Comparison of ENCODE assay signal across 9 mouse cellular contexts in genomic region chr2:132880844-132881645, GRCm38 (mm10). TPM values are rescaled to one million over a fixed set of nuclear protein-coding genes. Genes with fewer than 3 reads are reported as not detected.
A peak's percentile ranks its signal among the peaks of the same experiment; 100 is the strongest.
DNase-seq lines count a peak whose midpoint lies in the region; ATAC-seq and TF ChIP-seq lines count a peak whose summit lies in the region.
"Had no signal": no experiment of that assay in that cellular context is flagged by ENCODE, and none has a peak within 500 bp of the region (broad histone marks: within the 10 kb centered on the region; RNA-seq: fewer than 3 reads in every experiment).

Gene Lrrn4, minus strand, starts transcription at chr2:132880891.

- H3K36me3 ChIP-seq in heart, embryonic 12.5 days = no peaks in the 10 kb centered on the region
- H3K36me3 ChIP-seq in ES-E14 (ENCODE audit: control insufficient read depth, insufficient read depth, low read length, poor library complexity, severe bottlenecking) = peaks cover 8% of the 10 kb centered on the region; the same call in 1 of the 2 replicates
- H3K36me3 ChIP-seq in midbrain, embryonic 10.5 days = no peaks in the 10 kb centered on the region

- H3K4me1 ChIP-seq in heart, embryonic 12.5 days (replicated peaks) = peaks cover 24% of the 10 kb centered on the region
- H3K4me1 ChIP-seq in ES-E14 (ENCODE audit: control insufficient read depth in 2 of 2, insufficient read depth in 2 of 2, low read length in 2 of 2, poor library complexity in 1 of 2) = peaks cover 7 to 13% of the 10 kb centered on the region in 2 experiments
- H3K4me1 ChIP-seq in midbrain, embryonic 10.5 days = peaks cover 30% of the 10 kb centered on the region

- H3K27me3 ChIP-seq in heart, embryonic 12.5 days (replicated peaks) = peaks cover 36% of the 10 kb centered on the region
- H3K27me3 ChIP-seq in midbrain, embryonic 10.5 days (ENCODE audit: low read depth, poor library complexity, severe bottlenecking) = peaks cover 58% of the 10 kb centered on the region

- in situ Hi-C loops in ES-E14 (cut with MboI; ENCODE audit: low sequenced_read_pairs in 2 of 2, unreplicated experiment in 2 of 2) = no loop called here

- H3K4me2 ChIP-seq in heart, embryonic 12.5 days = peak within 1 kb of the TSS; percentile 99

- H3K9ac ChIP-seq in heart, embryonic 12.5 days = peak within 1 kb of the TSS; percentile 60; the same call in 1 of the 2 replicates
- H3K9ac ChIP-seq in ES-E14 (ENCODE audit: insufficient read depth, low read depth, low read length, poor library complexity, severe bottlenecking) = peak within 1 kb of the TSS; percentile 59; the same call in 1 of the 2 replicates

- WGBS in heart, embryonic 12.5 days = 8% methylated on average over 12 of the region's 12 CpGs
- 3% methylated on average over 12 of the region's 12 CpGs for WGBS in midbrain, embryonic 10.5 days

- 0 out of 2 replicates have a peak, but pooled peaks have one; percentile 19 for ATAC-seq in heart, embryonic 12.5 days (ENCODE audit: insufficient number of reproducible peaks, low FRiP score)

- H3K9me3 ChIP-seq in heart, embryonic 12.5 days (replicated peaks) = no peaks in the 10 kb centered on the region
- no peaks in the 10 kb centered on the region for H3K9me3 ChIP-seq in ES-E14 (ENCODE audit: control insufficient read depth, insufficient read depth, low read depth, low read length)
- H3K9me3 ChIP-seq in midbrain, embryonic 10.5 days (replicated peaks) = no peaks in the 10 kb centered on the region

- H3K27ac ChIP-seq in heart, embryonic 12.5 days (ENCODE audit: poor library complexity, severe bottlenecking) = no peak within 1 kb of the TSS
- H3K27ac ChIP-seq in ES-E14 (ENCODE audit: insufficient read depth, low read depth, low read length, poor library complexity, severe bottlenecking) = peak within 1 kb of the TSS; percentile 78
- H3K27ac ChIP-seq in midbrain, embryonic 10.5 days (replicated peaks) = peak within 1 kb of the TSS; percentile 65; the same call in 1 of the 2 replicates

- peak within 1 kb of the TSS; percentile 51 for H3K4me3 ChIP-seq in heart, embryonic 12.5 days
- peak within 1 kb of the TSS; percentile 70 to 74 for H3K4me3 ChIP-seq in ES-E14 (ENCODE audit: insufficient read depth in 1 of 2, low read depth in 1 of 2, low read length in 2 of 2, poor library complexity in 1 of 2, severe bottlenecking in 1 of 2)
- H3K4me3 ChIP-seq in midbrain, embryonic 10.5 days = peak within 1 kb of the TSS; percentile 69

- DNase-seq in heart, adult 18-20 months = no peak
- DNase-seq in ES-E14 (ENCODE audit: low read depth, low spot score) = peak; percentile 91
- no peak for DNase-seq in gonadal fat pad, adult 2 months (ENCODE audit: low read depth)
- DNase-seq in midbrain, embryonic 10.5 days (ENCODE audit: low spot score) = peak; percentile 19
- DNase-seq in thymus, postnatal 0 days (ENCODE audit: low spot score) = no peak
- no peak for DNase-seq in right cerebral cortex, postnatal 36 days (ENCODE audit: low spot score in 2 of 2)
- no peak for DNase-seq in cerebellum, postnatal 25 days

TF ChIP-seq in ES-E14, 5 proteins besides CTCF, POLR2A, EP300 and RAD21:
- TF ChIP-seq HCFC1 (IDR thresholded peaks at IDR 0.05; ENCODE audit: borderline replicate concordance, insufficient read depth, low read length) = no peak
- peak; percentile 38; the same call in 1 of the 2 replicates for TF ChIP-seq CHD2 (IDR thresholded peaks at IDR 0.05; ENCODE audit: low read depth, low read length)
- no peak for TF ChIP-seq ZNF384 (IDR thresholded peaks at IDR 0.05; ENCODE audit: low read depth, low read length)
- no peak for TF ChIP-seq MAFK (IDR thresholded peaks at IDR 0.05; ENCODE audit: insufficient read depth, low read depth, low read length)

RNA-seq across cellular contexts. Expression of gene Lrrn4, which starts in this region (rescaled TPM):
- polyA plus RNA-seq in heart, embryonic 12.5 days (2016; fragmentation: Nextera tagmentation; extraction: Ambion mirVana) = 21.1 and 22.5 TPM in 2 replicates
- 1 to 10 TPM; 3.2 to 7.3 TPM for total RNA-seq in heart, adult 18-20 months (2021)
- total RNA-seq in ES-E14 (2012; rRNA removed) = 11.8 and 14.3 TPM in 2 replicates
- 13.3 and 14.0 TPM in 2 replicates for polyA plus RNA-seq in gonadal fat pad, adult 2 months (2012; rRNA removed)
- 0.22 and 0.26 TPM in 2 replicates for polyA plus RNA-seq in midbrain, embryonic 10.5 days (2016; fragmentation: Nextera tagmentation; extraction: Ambion mirVana)
- 0.53 and 0.81 TPM in 2 replicates for polyA plus RNA-seq in thymus, postnatal 0 days (2015; fragmentation: Nextera tagmentation; extraction: Ambion mirVana)
- polyA plus RNA-seq: C2C12 had no signal

Comparison
In these comparisons a context has a peak if more than half of its experiments do, and no peak if none do; other contexts are left out.
1. Peak in DNase-seq, H3K4me3 ChIP-seq and H3K27ac ChIP-seq in midbrain, embryonic 10.5 days; RNA of the gene not detected or under 1 TPM.